Mouse (Mus musculus) neutrophil, adult 65 days (primary cell): ENCODE data around the gene Atp8b2. TPM values are rescaled to one million over a fixed set of nuclear protein-coding genes. Genes with fewer than 3 reads are reported as not detected.

Experiments
- total RNA-seq: library from RNA; stranded (reverse); gene quantifications from 2 replicates; pipeline ENCODE4 v1.2.4, GENCODE M21; 2023

The Atp8b2 gene
- 11.8 and 12.7 TPM in 2 replicates for total RNA-seq

GRCm38 (mm10) chr3:89963221-89963763, at the start of gene Atp8b2:
Gene Atp8b2 (minus strand): TSS chr3:89963508.

GRCm38 (mm10) chr3:89998612-89999054, 35.3 kb upstream of the Atp8b2 start, which contains the start of gene Hax1:
Gene Hax1 (minus strand): TSS chr3:89998780.

GRCm38 (mm10) chr3:89912543-89913391, 50.5 kb downstream of the Atp8b2 start, which contains the start of gene Il6ra:
Gene Il6ra (minus strand): TSS chr3:89913196.

Other genes with a start within 250 kb of the Atp8b2 start
- 68.0 and 81.1 TPM in 2 replicates for gene Adar, start 248.5 kb downstream of the Atp8b2 start, total RNA-seq
- 0.16 and 0.54 TPM in 2 replicates for gene Chrnb2, start 198.9 kb downstream of the Atp8b2 start, total RNA-seq
- 78.8 and 79.5 TPM in 2 replicates for gene Ube2q1, start 189.9 kb downstream of the Atp8b2 start, total RNA-seq
- not detected in 2 replicates for gene She, start 132.1 kb downstream of the Atp8b2 start, total RNA-seq
- gene Il6ra, start 50.3 kb downstream of the Atp8b2 start, total RNA-seq = 107 and 112 TPM in 2 replicates
- gene Hax1, start 35.3 kb upstream of the Atp8b2 start, total RNA-seq = 26.2 and 34.0 TPM in 2 replicates
- 50.8 and 58.4 TPM in 2 replicates for gene 4933434E20Rik, start 88.1 kb upstream of the Atp8b2 start, total RNA-seq
- gene Ubap2l, start 89.1 kb upstream of the Atp8b2 start, total RNA-seq = 142 and 164 TPM in 2 replicates
- 990 and 1,148 TPM in 2 replicates for gene Tpm3, start 109.1 kb upstream of the Atp8b2 start, total RNA-seq
- gene Nup210l, start 140.6 kb upstream of the Atp8b2 start, total RNA-seq = 0.76 and 0.79 TPM in 2 replicates